Mouse (Mus musculus): Measurements from ENCODE around the gene Zfp541. TPM values are rescaled to one million over a fixed set of nuclear protein-coding genes. Genes with fewer than 3 reads are reported as not detected.

Gene Zfp541
- polyA plus RNA-seq, 1 experiment from 2014 or later, result not detected

- Histone ChIP-seq H3K4me3 (ENCODE audit: low read depth, low read length) (no peak overlapping the region), H3K27me3 (ENCODE audit: control insufficient read depth, insufficient read depth, low read length) (no peaks in the 10 kb centered on the region), H3K9me3 (replicated peaks; ENCODE audit: control insufficient read depth, low read length) (no peaks in the 10 kb centered on the region), H3K4me2 (no peak overlapping the region), H3K27ac (ENCODE audit: low read depth, low read length) (no peak overlapping the region), H3K4me1 (ENCODE audit: control insufficient read depth, insufficient read depth, low read length) (no peaks in the 10 kb centered on the region), H3K36me3 (ENCODE audit: control insufficient read depth, insufficient read depth, low read length) (no peaks in the 10 kb centered on the region), H3K9ac (ENCODE audit: low read depth, low read length) (no peak overlapping the region)
- 39% methylated on average over 4 of the region's 4 CpGs for WGBS (ENCODE audit: insufficient replicate concordance)
- no peak for ATAC-seq (replicated peaks; ENCODE audit: insufficient number of reproducible peaks, low FRiP score, low TSS enrichment)
Measured at GRCm38 (mm10) chr7:16083361-16083760, 21.7 kb downstream of the Zfp541 start.

GRCm38 (mm10) chr7:16087587-16087986 is 26.0 kb downstream of the Zfp541 start:
- H3K27ac ChIP-seq (ENCODE audit: low read depth, low read length), result no peak overlapping the region
- ATAC-seq (replicated peaks; ENCODE audit: insufficient number of reproducible peaks, low FRiP score, low TSS enrichment), result no peak
- no peak overlapping the region for H3K4me2 ChIP-seq
- no peaks in the 10 kb centered on the region for H3K36me3 ChIP-seq (ENCODE audit: control insufficient read depth, insufficient read depth, low read length)
- no peaks in the 10 kb centered on the region for H3K9me3 ChIP-seq (replicated peaks; ENCODE audit: control insufficient read depth, low read length)
- H3K27me3 ChIP-seq (ENCODE audit: control insufficient read depth, insufficient read depth, low read length), result no peaks in the 10 kb centered on the region
- WGBS (ENCODE audit: insufficient replicate concordance), result 79% methylated on average over 2 of the region's 2 CpGs
- H3K4me1 ChIP-seq (ENCODE audit: control insufficient read depth, insufficient read depth, low read length), result no peaks in the 10 kb centered on the region
- no peak overlapping the region for H3K9ac ChIP-seq (ENCODE audit: low read depth, low read length)
- H3K4me3 ChIP-seq (ENCODE audit: low read depth, low read length), result no peak overlapping the region

- H3K4me3 ChIP-seq (ENCODE audit: low read depth, low read length), result no peak overlapping the region
- H3K27ac ChIP-seq (ENCODE audit: low read depth, low read length), result no peak overlapping the region
- WGBS (ENCODE audit: insufficient replicate concordance), result 63% methylated on average over 3 of the region's 3 CpGs
- H3K4me1 ChIP-seq (ENCODE audit: control insufficient read depth, insufficient read depth, low read length), result peaks cover 9% of the 10 kb centered on the region
- H3K9me3 ChIP-seq (replicated peaks; ENCODE audit: control insufficient read depth, low read length), result no peaks in the 10 kb centered on the region
- H3K9ac ChIP-seq (ENCODE audit: low read depth, low read length), result no peak overlapping the region
- no peaks in the 10 kb centered on the region for H3K27me3 ChIP-seq (ENCODE audit: control insufficient read depth, insufficient read depth, low read length)
- no peak overlapping the region for H3K4me2 ChIP-seq
- no peak for ATAC-seq (replicated peaks; ENCODE audit: insufficient number of reproducible peaks, low FRiP score, low TSS enrichment)
- H3K36me3 ChIP-seq (ENCODE audit: control insufficient read depth, insufficient read depth, low read length), result no peaks in the 10 kb centered on the region
Measured at GRCm38 (mm10) chr7:16094592-16094991, 33.0 kb downstream of the Zfp541 start.

GRCm38 (mm10) chr7:16098021-16099017 is 36.7 kb downstream of the Zfp541 start, which contains the start of gene Napa:
TSS of gene Napa (plus strand) at chr7:16098458.
- Histone ChIP-seq H3K4me3 (ENCODE audit: low read depth, low read length) (peak within 1 kb of the TSS; percentile 93), H3K9ac (ENCODE audit: low read depth, low read length) (peak within 1 kb of the TSS; percentile 97), H3K36me3 (ENCODE audit: control insufficient read depth, insufficient read depth, low read length) (peaks cover 4% of the 10 kb centered on the region; the same call in 1 of the 2 replicates), H3K27ac (ENCODE audit: low read depth, low read length) (peak within 1 kb of the TSS; percentile 87), H3K27me3 (ENCODE audit: control insufficient read depth, insufficient read depth, low read length) (no peaks in the 10 kb centered on the region), H3K4me1 (ENCODE audit: control insufficient read depth, insufficient read depth, low read length) (peaks cover 15% of the 10 kb centered on the region), H3K4me2 (peak within 1 kb of the TSS; percentile 97), H3K9me3 (replicated peaks; ENCODE audit: control insufficient read depth, low read length) (no peaks in the 10 kb centered on the region)
- WGBS (ENCODE audit: insufficient replicate concordance), result under 1% methylated on average over 63 of the region's 68 CpGs
- peak; percentile 99 for ATAC-seq (replicated peaks; ENCODE audit: insufficient number of reproducible peaks, low FRiP score, low TSS enrichment)

- ATAC-seq (replicated peaks; ENCODE audit: insufficient number of reproducible peaks, low FRiP score, low TSS enrichment), result no peak
- no peaks in the 10 kb centered on the region for H3K9me3 ChIP-seq (replicated peaks; ENCODE audit: control insufficient read depth, low read length)
- 81% methylated on average over 4 of the region's 4 CpGs for WGBS (ENCODE audit: insufficient replicate concordance)
- peak overlapping the region; percentile 97 for H3K4me2 ChIP-seq
- peak overlapping the region; percentile 97 for H3K9ac ChIP-seq (ENCODE audit: low read depth, low read length)
- H3K27ac ChIP-seq (ENCODE audit: low read depth, low read length), result peak overlapping the region; percentile 87
- H3K27me3 ChIP-seq (ENCODE audit: control insufficient read depth, insufficient read depth, low read length), result no peaks in the 10 kb centered on the region
- peaks cover 15% of the 10 kb centered on the region for H3K4me1 ChIP-seq (ENCODE audit: control insufficient read depth, insufficient read depth, low read length)
- H3K36me3 ChIP-seq (ENCODE audit: control insufficient read depth, insufficient read depth, low read length), result peaks cover 4% of the 10 kb centered on the region; the same call in 1 of the 2 replicates
- peak overlapping the region; percentile 93 for H3K4me3 ChIP-seq (ENCODE audit: low read depth, low read length)
Measured at GRCm38 (mm10) chr7:16099901-16100300, 38.3 kb downstream of the Zfp541 start.

- no peak overlapping the region for H3K4me3 ChIP-seq (ENCODE audit: low read depth, low read length)
- no peaks in the 10 kb centered on the region for H3K9me3 ChIP-seq (replicated peaks; ENCODE audit: control insufficient read depth, low read length)
- H3K4me1 ChIP-seq (ENCODE audit: control insufficient read depth, insufficient read depth, low read length), result peaks cover 15% of the 10 kb centered on the region
- WGBS (ENCODE audit: insufficient replicate concordance), result 74% methylated on average over 7 of the region's 7 CpGs
- no peak overlapping the region for H3K4me2 ChIP-seq
- no peak overlapping the region for H3K27ac ChIP-seq (ENCODE audit: low read depth, low read length)
- H3K9ac ChIP-seq (ENCODE audit: low read depth, low read length), result no peak overlapping the region
- peaks cover 4% of the 10 kb centered on the region; the same call in 1 of the 2 replicates for H3K36me3 ChIP-seq (ENCODE audit: control insufficient read depth, insufficient read depth, low read length)
- no peaks in the 10 kb centered on the region for H3K27me3 ChIP-seq (ENCODE audit: control insufficient read depth, insufficient read depth, low read length)
- no peak for ATAC-seq (replicated peaks; ENCODE audit: insufficient number of reproducible peaks, low FRiP score, low TSS enrichment)
Measured at GRCm38 (mm10) chr7:16101081-16101480, 39.5 kb downstream of the Zfp541 start.

- H3K27me3 ChIP-seq (ENCODE audit: control insufficient read depth, insufficient read depth, low read length), result no peaks in the 10 kb centered on the region
- H3K4me1 ChIP-seq (ENCODE audit: control insufficient read depth, insufficient read depth, low read length), result peaks cover 15% of the 10 kb centered on the region
- no peak overlapping the region for H3K4me3 ChIP-seq (ENCODE audit: low read depth, low read length)
- H3K9ac ChIP-seq (ENCODE audit: low read depth, low read length), result peak overlapping the region; percentile 43; the same call in 1 of the 2 replicates
- no peak overlapping the region for H3K27ac ChIP-seq (ENCODE audit: low read depth, low read length)
- H3K36me3 ChIP-seq (ENCODE audit: control insufficient read depth, insufficient read depth, low read length), result peaks cover 4% of the 10 kb centered on the region; the same call in 1 of the 2 replicates
- no peak overlapping the region for H3K4me2 ChIP-seq
- no peak for ATAC-seq (replicated peaks; ENCODE audit: insufficient number of reproducible peaks, low FRiP score, low TSS enrichment)
- H3K9me3 ChIP-seq (replicated peaks; ENCODE audit: control insufficient read depth, low read length), result no peaks in the 10 kb centered on the region
- 76% methylated on average over 15 of the region's 15 CpGs for WGBS (ENCODE audit: insufficient replicate concordance)
Measured at GRCm38 (mm10) chr7:16101726-16102475, 40.3 kb downstream of the Zfp541 start.

GRCm38 (mm10) chr7:16102686-16103226 is 41.1 kb downstream of the Zfp541 start:
- no peak overlapping the region for H3K27ac ChIP-seq (ENCODE audit: low read depth, low read length)
- H3K4me2 ChIP-seq, result no peak overlapping the region
- H3K4me1 ChIP-seq (ENCODE audit: control insufficient read depth, insufficient read depth, low read length), result peaks cover 12% of the 10 kb centered on the region
- 83% methylated on average over 5 of the region's 5 CpGs for WGBS (ENCODE audit: insufficient replicate concordance)
- H3K9me3 ChIP-seq (replicated peaks; ENCODE audit: control insufficient read depth, low read length), result no peaks in the 10 kb centered on the region
- H3K36me3 ChIP-seq (ENCODE audit: control insufficient read depth, insufficient read depth, low read length), result peaks cover 8% of the 10 kb centered on the region; the same call in 1 of the 2 replicates
- ATAC-seq (replicated peaks; ENCODE audit: insufficient number of reproducible peaks, low FRiP score, low TSS enrichment), result no peak
- no peak overlapping the region for H3K4me3 ChIP-seq (ENCODE audit: low read depth, low read length)
- no peaks in the 10 kb centered on the region for H3K27me3 ChIP-seq (ENCODE audit: control insufficient read depth, insufficient read depth, low read length)
- H3K9ac ChIP-seq (ENCODE audit: low read depth, low read length), result no peak overlapping the region
